Mouse (Mus musculus) macrophage (primary cell): ENCODE data around the gene Snx30. TPM values are rescaled to one million over a fixed set of nuclear protein-coding genes. Genes with fewer than 3 reads are reported as not detected.

Experiments
- polyA plus RNA-seq: library from polyadenylated mRNA; stranded (reverse); fragments of 250-400 nt; gene quantifications from 3 replicates; pipeline ENCODE4 v1.2.4, GENCODE M21; 2018; ENCODE audit warnings: inconsistent platforms

Gene Snx30
- polyA plus RNA-seq, 1 experiment from 2014 or later, result 26.4 TPM

Other genes starting within 250 kb of the Snx30 start
- gene Hsdl2, start 224.3 kb upstream of the Snx30 start, polyA plus RNA-seq, result 10.6 to 19.8 TPM (median 15.6 TPM) in 3 replicates
- 1.6 to 2.9 TPM (median 2.5 TPM) in 3 replicates for gene E130308A19Rik, start 179.6 kb upstream of the Snx30 start, polyA plus RNA-seq
- gene Inip, start 4.3 kb upstream of the Snx30 start, polyA plus RNA-seq, result 18.6 to 31.2 TPM (median 23.3 TPM) in 3 replicates
- gene Slc46a2, start 109.2 kb downstream of the Snx30 start, polyA plus RNA-seq, result not detected in 3 replicates
- gene Mup4, start 154.9 kb downstream of the Snx30 start, polyA plus RNA-seq, result not detected in 3 replicates
- not detected in 3 replicates for gene Mup6, start 158.5 kb downstream of the Snx30 start, polyA plus RNA-seq